Mouse (Mus musculus) spleen, postnatal 36 days (tissue): ENCODE results near the gene Rab3gap1.

Experiments
- DNase-seq, 2 experiments: peaks; one replicate each; pipeline ENCODE4 v3.0.0; 2022; ENCODE audit warnings: low spot score in 2 of 2, mixed read lengths in 1 of 2

The Rab3gap1 gene

DNA sequence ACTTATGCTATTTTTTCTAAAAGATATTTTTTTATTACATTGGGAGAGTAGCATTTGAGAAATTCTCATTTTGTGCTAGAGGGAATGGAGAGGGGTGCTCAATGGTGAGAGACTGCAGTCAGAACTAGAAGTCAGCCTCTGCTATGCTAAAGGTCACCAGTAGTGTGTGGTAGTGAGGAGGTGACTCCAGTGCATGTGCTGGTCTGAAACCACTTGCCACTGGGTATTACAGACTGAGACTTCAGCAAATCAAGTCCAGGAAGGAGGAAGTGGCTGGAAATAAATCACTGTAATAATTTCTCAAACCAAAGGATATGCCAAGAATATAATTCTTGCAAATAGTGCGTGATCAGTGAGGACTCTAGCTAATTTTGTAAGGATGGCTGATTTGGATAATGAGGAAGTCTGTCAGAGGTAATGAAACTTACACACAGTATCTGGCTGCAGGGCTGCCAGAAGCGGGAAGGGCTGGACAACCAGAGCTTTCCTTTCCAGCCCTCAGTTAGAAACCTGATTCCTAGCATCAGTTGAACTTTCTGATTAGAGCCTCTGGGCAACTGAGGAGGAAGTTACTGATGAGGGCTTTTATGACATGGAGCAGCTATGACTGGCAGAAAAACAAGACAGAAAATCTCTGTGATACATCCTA, 112.5 kb downstream of the Rab3gap1 start:
- DNase-seq: no peak

DNA sequence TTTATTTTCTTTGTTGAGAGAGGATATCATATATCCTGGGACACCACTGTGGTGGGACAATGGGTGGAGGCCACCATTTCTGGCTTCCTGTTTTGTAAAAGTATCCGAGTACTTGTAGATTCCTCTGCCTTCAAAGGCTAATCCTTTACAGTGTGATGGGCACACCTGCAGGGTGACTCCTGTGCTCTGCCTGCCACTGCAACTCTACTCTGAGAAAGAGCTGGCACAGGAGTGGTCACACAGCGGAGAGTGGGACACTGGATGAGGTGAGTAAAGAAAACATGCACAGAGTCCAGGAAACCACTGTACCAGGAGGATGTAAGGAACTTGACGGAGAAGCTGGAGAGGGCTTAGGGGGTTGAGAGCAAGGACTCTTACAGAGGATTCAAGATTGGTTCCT, 113.7 kb downstream of the Rab3gap1 start:
- no peak for DNase-seq

DNA sequence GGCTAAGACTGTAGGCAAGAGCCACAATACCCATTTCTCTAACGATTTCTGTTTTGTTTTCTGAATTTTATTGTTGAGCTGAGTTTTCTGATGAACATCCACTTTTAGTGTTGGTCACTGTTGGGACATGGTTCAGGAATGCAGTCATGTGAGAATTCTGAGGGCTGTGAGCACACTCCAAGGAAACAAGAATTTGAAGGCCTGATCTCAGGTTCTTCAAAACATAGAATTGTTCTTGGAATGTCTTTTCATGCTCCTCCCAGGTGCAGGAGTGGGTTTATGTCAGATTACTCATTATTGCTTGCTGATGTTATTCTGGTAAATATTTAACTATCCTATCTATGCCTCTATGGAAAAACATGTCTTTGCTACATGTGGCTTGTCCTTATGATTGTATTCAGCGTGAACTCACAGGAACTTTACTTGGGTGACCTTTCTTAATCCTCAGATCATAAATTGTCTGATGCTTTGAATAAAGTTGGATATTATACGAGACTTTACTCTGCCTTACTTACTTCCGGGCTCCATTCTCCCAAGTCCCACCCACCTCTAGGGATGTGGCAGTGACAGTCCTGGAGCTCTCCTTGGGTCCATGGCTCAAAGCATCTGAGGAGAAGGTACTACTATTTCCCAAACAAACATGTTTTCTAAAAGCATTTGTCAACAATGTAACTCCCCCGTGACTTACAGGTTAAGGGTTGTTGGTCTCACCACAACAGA, 114.9 kb downstream of the Rab3gap1 start:
- DNase-seq: no peak

DNA sequence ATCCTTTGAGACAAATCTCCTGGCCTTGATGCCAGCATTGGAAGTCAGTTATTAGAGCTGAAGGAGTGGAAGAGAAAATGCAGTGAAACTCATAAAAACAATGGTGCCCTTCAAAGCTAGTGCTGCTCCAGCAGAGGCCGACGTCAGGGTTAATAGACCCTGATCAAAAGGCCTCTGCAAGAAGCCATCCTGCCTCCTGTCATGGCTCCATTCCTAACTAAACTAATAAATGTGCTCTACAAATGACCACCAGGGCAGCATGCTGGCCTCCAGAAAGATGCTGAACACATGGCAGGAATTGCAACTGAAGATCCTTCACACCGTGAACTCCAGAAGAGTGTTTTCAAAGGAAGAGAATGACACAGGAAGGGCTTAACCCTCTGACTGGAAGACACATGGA, 116.8 kb downstream of the Rab3gap1 start:
- DNase-seq: no peak

DNA sequence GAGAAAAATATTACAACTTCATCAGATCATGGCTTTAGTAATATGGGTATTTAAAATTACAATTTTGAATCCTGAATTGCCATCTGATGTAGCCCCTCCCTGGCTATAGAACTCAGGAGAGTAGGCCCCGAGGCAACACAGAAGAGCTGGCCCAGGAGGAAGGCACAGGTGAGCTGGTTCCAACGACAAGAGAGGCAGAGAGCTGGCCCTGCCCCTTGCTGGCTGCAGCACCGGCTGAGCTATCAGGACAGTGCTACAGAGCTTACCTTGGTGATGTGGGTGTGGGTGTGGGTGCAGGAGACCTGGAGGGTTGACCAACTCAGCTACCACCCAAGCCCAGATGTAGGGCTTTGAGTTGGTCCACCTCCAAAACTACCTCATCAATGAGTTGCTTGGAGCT, 119.7 kb downstream of the Rab3gap1 start:
- no peak for DNase-seq

DNA sequence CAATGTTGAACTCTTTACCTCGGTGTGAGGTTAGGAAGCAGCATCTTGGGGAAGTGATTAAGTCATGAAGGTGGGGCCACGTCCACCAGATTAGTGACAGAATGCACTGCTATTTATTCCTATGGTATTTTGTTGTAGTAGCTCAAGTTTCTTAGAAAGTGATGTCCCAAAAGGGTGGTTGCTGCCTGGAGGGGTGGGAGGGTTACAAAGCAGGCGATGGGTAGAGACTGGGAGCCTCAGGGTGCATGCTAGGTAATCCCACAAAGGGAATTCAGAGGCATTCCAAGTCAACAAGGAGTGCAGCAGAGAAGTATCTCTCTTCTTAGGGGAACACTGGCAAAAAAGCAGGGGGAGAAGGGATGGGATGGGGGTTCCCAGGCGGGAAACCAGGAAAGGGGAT, 120.8 kb downstream of the Rab3gap1 start:
- no peak for DNase-seq

DNA sequence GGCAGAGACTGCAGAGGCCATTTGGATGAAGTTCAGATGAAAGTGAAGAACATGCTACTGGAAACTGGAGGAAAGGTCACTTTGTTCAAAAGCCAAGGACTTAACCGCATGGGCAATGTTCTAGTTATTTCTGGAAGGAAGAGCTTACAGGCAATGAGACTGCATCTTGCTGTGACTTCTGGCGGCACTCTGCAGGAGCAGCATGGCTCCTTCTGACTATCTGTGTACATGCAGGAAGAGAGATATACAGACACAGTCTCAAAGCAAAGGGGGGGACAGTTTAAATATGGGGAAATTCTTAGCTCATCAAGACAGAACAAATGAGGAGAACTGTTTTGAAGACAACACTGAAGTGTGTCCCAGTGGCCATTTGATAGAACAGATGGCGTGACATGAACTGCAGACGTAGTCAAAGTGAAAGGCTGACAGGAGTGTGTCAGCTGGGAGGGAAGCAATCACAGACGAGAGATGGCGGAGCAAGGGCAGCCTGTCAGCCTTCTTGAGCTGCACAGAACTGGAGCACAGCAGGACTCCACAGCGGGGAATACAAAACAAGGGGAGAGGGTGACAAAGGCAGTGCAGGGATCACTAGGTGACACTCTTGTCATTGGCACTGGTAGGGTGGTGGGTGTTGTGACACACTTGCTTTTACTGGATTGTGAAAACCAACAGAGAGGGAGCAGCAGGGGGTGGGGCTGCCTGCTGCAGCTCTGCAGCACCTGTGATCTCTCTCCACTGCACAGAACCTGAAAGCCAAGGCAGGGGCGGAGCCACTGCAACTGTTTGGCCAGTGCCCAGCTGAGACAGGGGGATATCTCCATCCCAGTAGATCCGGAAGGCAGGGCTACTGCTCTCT, 121.5 kb downstream of the Rab3gap1 start:
- no peak for DNase-seq
